Mouse (Mus musculus): ENCODE results near the gene Kmt2a.

DNA sequence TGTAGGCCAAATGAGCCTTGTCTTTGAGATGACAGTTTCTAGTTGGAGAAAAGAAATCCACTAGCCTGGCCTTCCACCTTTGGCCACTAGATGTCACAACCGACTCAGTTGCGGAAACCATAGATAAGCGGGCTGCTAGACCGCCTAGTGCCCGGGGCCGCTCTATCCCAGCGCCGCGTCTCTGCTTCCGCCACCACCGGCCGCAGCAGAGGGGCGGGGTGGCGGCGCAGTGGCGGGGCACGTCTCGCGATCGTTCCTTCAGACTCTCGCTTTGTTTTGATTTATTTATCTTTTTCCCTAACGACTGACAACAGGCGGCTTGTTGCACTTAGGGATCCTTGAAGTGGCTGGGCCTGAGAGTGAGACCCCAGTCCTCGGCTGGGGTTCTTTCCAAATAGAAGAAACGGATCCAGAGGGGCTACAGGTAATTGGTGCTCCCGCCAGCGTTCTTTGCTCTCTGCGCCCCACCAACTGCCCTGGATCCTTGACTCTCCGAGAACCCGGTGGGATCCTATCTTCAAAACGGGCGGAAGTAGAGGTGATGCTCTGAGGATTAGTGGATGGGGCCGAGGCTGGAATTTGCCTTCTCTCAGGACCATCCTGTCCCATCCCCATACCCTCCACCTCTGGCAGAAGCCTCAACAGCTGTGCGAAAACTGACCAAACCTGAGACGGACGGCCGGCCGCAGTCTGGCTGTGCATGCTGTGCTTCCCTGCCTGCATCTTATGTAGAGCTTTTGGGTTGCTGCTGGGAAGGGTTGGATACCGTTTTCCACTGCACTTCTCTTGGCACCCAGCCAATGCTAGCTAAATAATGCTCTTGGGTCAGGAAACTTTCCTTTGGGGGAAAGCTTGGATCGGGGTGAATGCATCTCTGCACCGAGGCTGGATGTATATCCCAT lies 108.1 kb downstream of the Kmt2a start:
- peak; percentile 73 for TF ChIP-seq POLR2A (IDR thresholded peaks at IDR 0.05; ENCODE audit: insufficient read length, low read depth)
- TF ChIP-seq REST (IDR thresholded peaks at IDR 0.05; ENCODE audit: insufficient read depth, insufficient read length), result no peak
